Mouse (Mus musculus) heart, postnatal 0 days (tissue): ENCODE measurements around the gene Pomgnt1.

ENCODE experiments used
- CTCF ChIP-seq: IDR thresholded peaks from 2 replicates; pipeline ENCODE4 v1.5.1; 2016; ENCODE audit warnings: antibody characterized with exemption, control low read depth, low read depth
- EP300 ChIP-seq: IDR thresholded peaks from 2 replicates; pipeline ENCODE4 v1.6.1; 2016; ENCODE audit warnings: antibody characterized with exemption, low read depth

- TF ChIP-seq CTCF (no peak), EP300 (no peak; the same call in 1 of the 2 replicates)
Measured at GRCm38 (mm10) chr4:116176543-116176988, 52.9 kb downstream of the Pomgnt1 start.
